Mouse (Mus musculus): ENCODE data around the gene Sec14l1.

Gene Sec14l1

GRCm38 (mm10) chr11:117109179-117109954 is 5.6 kb upstream of the Sec14l1 start:
- no peak for DNase-seq (ENCODE audit: low spot score)

GRCm38 (mm10) chr11:117111967-117112648 is 2.9 kb upstream of the Sec14l1 start:
- no peak for DNase-seq (ENCODE audit: low spot score)

- no peak for DNase-seq (ENCODE audit: low spot score)
These were observed 2.3 kb upstream of the Sec14l1 start for GRCm38 (mm10) chr11:117112649-117113051.

- DNase-seq (ENCODE audit: low spot score), result peak; percentile 47
These were observed 1.6 kb upstream of the Sec14l1 start for GRCm38 (mm10) chr11:117113377-117113776.

- peak; percentile 67 for DNase-seq (ENCODE audit: low spot score)
These were observed 757 bp upstream of the Sec14l1 start for GRCm38 (mm10) chr11:117114231-117114591.

GRCm38 (mm10) chr11:117115346-117116219 is 615 bp downstream of the Sec14l1 start:
- peak; percentile 69 for DNase-seq (ENCODE audit: low spot score)

GRCm38 (mm10) chr11:117116350-117117303 is 1.7 kb downstream of the Sec14l1 start:
- DNase-seq (ENCODE audit: low spot score), result no peak

GRCm38 (mm10) chr11:117117321-117117720 is 2.4 kb downstream of the Sec14l1 start:
- no peak for DNase-seq (ENCODE audit: low spot score)

- no peak for DNase-seq (ENCODE audit: low spot score)
These were observed 2.8 kb downstream of the Sec14l1 start for GRCm38 (mm10) chr11:117117791-117118190.

- no peak for DNase-seq (ENCODE audit: low spot score)
These were observed 3.3 kb downstream of the Sec14l1 start for GRCm38 (mm10) chr11:117118248-117118647.

- DNase-seq (ENCODE audit: low spot score), result no peak
These were observed 3.9 kb downstream of the Sec14l1 start for GRCm38 (mm10) chr11:117118721-117119321.

GRCm38 (mm10) chr11:117119723-117120122 is 4.8 kb downstream of the Sec14l1 start:
- DNase-seq (ENCODE audit: low spot score), result no peak

GRCm38 (mm10) chr11:117120285-117121163 is 5.6 kb downstream of the Sec14l1 start:
- DNase-seq (ENCODE audit: low spot score), result no peak

- DNase-seq (ENCODE audit: low spot score), result no peak
These were observed 6.2 kb downstream of the Sec14l1 start for GRCm38 (mm10) chr11:117121164-117121535.

- DNase-seq (ENCODE audit: low spot score), result no peak
These were observed 7.0 kb downstream of the Sec14l1 start for GRCm38 (mm10) chr11:117121954-117122353.

- DNase-seq (ENCODE audit: low spot score), result no peak
These were observed 8.6 kb downstream of the Sec14l1 start for GRCm38 (mm10) chr11:117123418-117124085.

GRCm38 (mm10) chr11:117124539-117124938 is 9.6 kb downstream of the Sec14l1 start:
- no peak for DNase-seq (ENCODE audit: low spot score)

GRCm38 (mm10) chr11:117127250-117127837 is 12.4 kb downstream of the Sec14l1 start:
- DNase-seq (ENCODE audit: low spot score), result no peak

All from adipocyte (in vitro differentiated cells).